Comparison of ENCODE assay signal across 25 mouse cellular contexts in the genomic region with DNA sequence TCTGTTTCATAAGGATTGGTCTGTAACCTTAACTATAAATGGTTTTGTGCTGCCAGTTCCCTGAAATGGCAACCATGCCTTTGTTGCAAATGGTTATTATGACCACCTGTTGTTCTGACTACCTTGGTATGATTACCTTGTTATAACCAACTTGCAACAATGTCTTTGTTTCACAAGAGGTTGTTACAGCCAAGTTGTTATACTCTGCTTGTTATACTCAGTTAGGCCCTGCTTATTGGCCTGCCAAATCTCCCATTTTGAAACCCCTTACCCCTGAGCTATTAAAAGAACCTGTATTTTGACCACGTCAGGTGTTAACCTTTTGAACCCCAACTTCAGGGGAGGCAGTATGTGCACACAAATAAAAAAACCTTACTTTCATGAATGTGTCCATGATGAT.
DNase-seq lines count a peak whose midpoint lies in the region; ATAC-seq and TF ChIP-seq lines count a peak whose summit lies in the region.
"Had no signal": no experiment of that assay in that cellular context is flagged by ENCODE, and none has a peak within 500 bp of the region (broad histone marks: within the 10 kb centered on the region; RNA-seq: fewer than 3 reads in every experiment).

No protein-coding gene starts in this region.

- no peak for ATAC-seq in kidney, postnatal 0 days (replicated peaks; ENCODE audit: low FRiP score, low read depth)
- ATAC-seq in stomach, postnatal 0 days (ENCODE audit: low FRiP score, low TSS enrichment) = no peak
- ATAC-seq: forebrain, embryonic 15.5 days; hindbrain, embryonic 16.5 days had no signal

- H3K36me3 ChIP-seq in kidney, adult 2 months (ENCODE audit: control insufficient read depth, insufficient read depth, low read length) = no peaks in the 10 kb centered on the region
- H3K36me3 ChIP-seq in kidney, postnatal 0 days (ENCODE audit: insufficient read depth, low read length) = no peaks in the 10 kb centered on the region
- no peaks in the 10 kb centered on the region for H3K36me3 ChIP-seq in stomach, postnatal 0 days (ENCODE audit: control insufficient read depth, insufficient read depth, low read length)
- H3K36me3 ChIP-seq: embryonic facial prominence, embryonic 12.5 days; embryonic facial prominence, embryonic 15.5 days; forebrain, embryonic 12.5 days; forebrain, embryonic 15.5 days; G1E; heart, embryonic 12.5 days; heart, embryonic 15.5 days; hindbrain, embryonic 10.5 days; hindbrain, embryonic 13.5 days had no signal

- no peak for TF ChIP-seq EP300 in stomach, postnatal 0 days (optimal IDR thresholded peaks at IDR 0.05)

- no peaks in the 10 kb centered on the region for H3K27me3 ChIP-seq in kidney, adult 2 months (replicated peaks; ENCODE audit: control insufficient read depth, insufficient read depth, low read length)
- no peaks in the 10 kb centered on the region for H3K27me3 ChIP-seq in kidney, postnatal 0 days (ENCODE audit: insufficient read depth, low read length)
- no peaks in the 10 kb centered on the region for H3K27me3 ChIP-seq in stomach, postnatal 0 days (ENCODE audit: control insufficient read depth, insufficient read depth, low read length)
- H3K27me3 ChIP-seq: CH12.LX; embryonic facial prominence, embryonic 12.5 days; embryonic facial prominence, embryonic 15.5 days; forebrain, embryonic 15.5 days; heart, embryonic 12.5 days; heart, embryonic 15.5 days; Patski had no signal

- H3K4me3 ChIP-seq in kidney, adult 2 months (ENCODE audit: insufficient read depth, low read depth, low read length) = no peak overlapping the region
- no peak overlapping the region for H3K4me3 ChIP-seq in kidney, postnatal 0 days (replicated peaks; ENCODE audit: low read depth, low read length)
- H3K4me3 ChIP-seq in stomach, postnatal 0 days (ENCODE audit: low read depth, low read length) = no peak overlapping the region
- H3K4me3 ChIP-seq: embryonic facial prominence, embryonic 12.5 days; embryonic facial prominence, embryonic 15.5 days; forebrain, embryonic 12.5 days; forebrain, embryonic 15.5 days; heart, embryonic 12.5 days; heart, embryonic 15.5 days; hindbrain, embryonic 10.5 days; hindbrain, embryonic 13.5 days had no signal

- no peak for TF ChIP-seq POLR2A in kidney, adult 2 months (IDR thresholded peaks at IDR 0.05; ENCODE audit: low read depth, low read length)

- no peak overlapping the region for H3K9ac ChIP-seq in kidney, postnatal 0 days (ENCODE audit: low read depth, low read length)
- no peak overlapping the region for H3K9ac ChIP-seq in stomach, postnatal 0 days (ENCODE audit: low read length)
- H3K9ac ChIP-seq: embryonic facial prominence, embryonic 12.5 days; embryonic facial prominence, embryonic 15.5 days; forebrain, embryonic 12.5 days; forebrain, embryonic 15.5 days; heart, embryonic 12.5 days; heart, embryonic 15.5 days; hindbrain, embryonic 13.5 days had no signal

- TF ChIP-seq CTCF in kidney, adult 2 months (conservative IDR thresholded peaks at IDR 0.05; ENCODE audit: insufficient read depth, insufficient read length, low read depth, low read length) = no peak
- no peak for TF ChIP-seq CTCF in kidney, postnatal 0 days (IDR thresholded peaks at IDR 0.05; ENCODE audit: low read depth)
- no peak for TF ChIP-seq CTCF in stomach, postnatal 0 days (IDR thresholded peaks at IDR 0.05; ENCODE audit: low read depth)

- 40% methylated on average over 1 of the region's 1 CpGs for WGBS in kidney, adult 2 months
- 59% methylated on average over 1 of the region's 1 CpGs for WGBS in kidney, postnatal 0 days
- 52% methylated on average over 1 of the region's 1 CpGs for WGBS in stomach, postnatal 0 days

- no peak overlapping the region for H3K4me2 ChIP-seq in kidney, postnatal 0 days (ENCODE audit: low read length)
- no peak overlapping the region for H3K4me2 ChIP-seq in stomach, postnatal 0 days (replicated peaks; ENCODE audit: low read depth)
- H3K4me2 ChIP-seq: embryonic facial prominence, embryonic 12.5 days; embryonic facial prominence, embryonic 15.5 days; forebrain, embryonic 12.5 days; forebrain, embryonic 15.5 days; heart, embryonic 12.5 days; heart, embryonic 15.5 days; hindbrain, embryonic 13.5 days had no signal

- DNase-seq in kidney, adult 2 months = no peak
- no peak for DNase-seq in kidney, postnatal 14 days
- DNase-seq in kidney, postnatal 0 days (ENCODE audit: low spot score) = no peak
- DNase-seq in kidney, postnatal 36 days = no peak
- DNase-seq in stomach, postnatal 0 days (ENCODE audit: low spot score) = no peak
- no peak for DNase-seq in cerebellum, adult 11-12 months
- DNase-seq: B cell, adult 2 months; cerebellum, adult 2 months; cerebellum, adult 9-11 months; cerebellum, postnatal 25 days; gastrocnemius, postnatal 25 days; heart, postnatal 10 days; heart, postnatal 36 days had no signal

- H3K4me1 ChIP-seq in kidney, adult 2 months (ENCODE audit: control insufficient read depth, insufficient read depth, low read length) = peaks cover 17% of the 10 kb centered on the region
- peaks cover 4% of the 10 kb centered on the region for H3K4me1 ChIP-seq in kidney, postnatal 0 days (replicated peaks; ENCODE audit: insufficient read depth, low read length)
- no peaks in the 10 kb centered on the region for H3K4me1 ChIP-seq in stomach, postnatal 0 days (replicated peaks; ENCODE audit: control insufficient read depth, insufficient read depth)
- H3K4me1 ChIP-seq: embryonic facial prominence, embryonic 12.5 days; embryonic facial prominence, embryonic 15.5 days; forebrain, embryonic 12.5 days; forebrain, embryonic 15.5 days; heart, embryonic 12.5 days; heart, embryonic 15.5 days; hindbrain, embryonic 10.5 days had no signal

- peak overlapping the region; percentile 88 for H3K27ac ChIP-seq in kidney, adult 2 months (ENCODE audit: insufficient read depth, low read depth, low read length)
- peak overlapping the region; percentile 13 for H3K27ac ChIP-seq in kidney, postnatal 0 days
- H3K27ac ChIP-seq in stomach, postnatal 0 days (replicated peaks) = peak overlapping the region; percentile 65
- H3K27ac ChIP-seq: embryonic facial prominence, embryonic 12.5 days; embryonic facial prominence, embryonic 15.5 days; forebrain, embryonic 12.5 days; forebrain, embryonic 15.5 days; heart, embryonic 15.5 days; hindbrain, embryonic 10.5 days; hindbrain, embryonic 13.5 days had no signal

- no peaks in the 10 kb centered on the region for H3K9me3 ChIP-seq in kidney, postnatal 0 days (replicated peaks; ENCODE audit: low read length)
- no peaks in the 10 kb centered on the region for H3K9me3 ChIP-seq in stomach, postnatal 0 days (ENCODE audit: control insufficient read depth, low read length)
- H3K9me3 ChIP-seq: embryonic facial prominence, embryonic 12.5 days; embryonic facial prominence, embryonic 15.5 days; forebrain, embryonic 12.5 days; forebrain, embryonic 15.5 days; heart, embryonic 12.5 days; heart, embryonic 15.5 days; hindbrain, embryonic 10.5 days; hindbrain, embryonic 13.5 days had no signal

Comparison
In these comparisons a context has a peak if more than half of its experiments do, and no peak if none do; other contexts are left out.
1. H3K27ac ChIP-seq: peak in every context shown above with its lines; median percentile 88 in kidney, adult 2 months; 65 in stomach, postnatal 0 days; 13 in kidney, postnatal 0 days.